Mouse (Mus musculus) regulatory T cell (primary cell): ENCODE data around the gene Arhgap24.

ENCODE experiments used
- in situ Hi-C: fragments of 300-600 bp; cut with MboI, MseI; formaldehyde crosslinking; loops from one replicate; pipeline ENCODE4 v1.15.1; 2025; ENCODE audit warnings: high pct_unique_total_duplicates

The Arhgap24 gene

DNA sequence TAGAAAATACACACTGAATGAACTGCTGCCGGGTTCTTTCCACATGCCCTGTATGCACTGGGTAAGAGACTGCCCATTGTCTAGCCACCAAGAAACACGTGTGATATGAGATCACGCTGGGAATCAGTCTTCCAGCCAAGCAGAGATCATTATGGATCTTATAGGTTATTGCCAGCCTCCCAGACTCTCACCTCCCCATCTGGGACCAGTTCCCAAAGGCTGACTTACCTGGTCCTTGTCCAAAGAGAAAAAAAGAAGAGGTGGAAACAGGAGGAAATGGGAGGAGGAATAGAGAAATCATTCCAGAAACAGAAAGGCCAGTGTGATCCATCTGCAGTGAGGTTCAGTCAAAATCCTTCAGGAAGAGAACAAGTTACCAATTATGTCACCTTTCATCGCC, 189.0 kb downstream of the Arhgap24 start:
- in situ Hi-C loops = loop anchor here (10.0 kb wide), 1 partner anchor 235 kb away; no protein-coding TSS in a partner anchor

GRCm38 (mm10) chr5:102670731-102671345, 189.6 kb downstream of the Arhgap24 start:
- in situ Hi-C loops = loop anchor here (10.0 kb wide), 1 partner anchor 236 kb away; no protein-coding TSS in a partner anchor

DNA sequence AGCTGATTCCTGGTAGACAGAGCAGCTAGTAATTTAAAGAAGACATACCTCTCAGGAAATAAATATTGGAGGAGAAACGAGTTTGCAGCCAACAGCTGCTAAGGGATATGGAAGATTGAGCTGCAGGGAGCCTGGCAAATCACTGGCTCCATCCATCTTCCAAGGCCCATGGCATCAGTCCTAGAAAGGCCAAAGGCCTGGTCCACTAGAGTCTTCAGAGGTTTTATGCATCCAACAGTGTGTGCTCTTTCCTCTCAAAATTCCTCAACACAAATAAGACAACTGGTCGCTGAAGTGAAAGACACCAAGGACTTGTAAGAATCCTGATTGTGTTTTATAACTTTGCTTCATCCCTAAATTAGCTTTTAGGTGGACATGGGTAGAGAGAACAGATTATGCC, 194.1 kb downstream of the Arhgap24 start:
- in situ Hi-C loops = loop anchor here (10.0 kb wide), 1 partner anchor 241 kb away; no protein-coding TSS in a partner anchor

- in situ Hi-C loops = loop anchor here (10.0 kb wide), 1 partner anchor 242 kb away; no protein-coding TSS in a partner anchor
These were observed 196.0 kb downstream of the Arhgap24 start for GRCm38 (mm10) chr5:102677176-102677575.

DNA sequence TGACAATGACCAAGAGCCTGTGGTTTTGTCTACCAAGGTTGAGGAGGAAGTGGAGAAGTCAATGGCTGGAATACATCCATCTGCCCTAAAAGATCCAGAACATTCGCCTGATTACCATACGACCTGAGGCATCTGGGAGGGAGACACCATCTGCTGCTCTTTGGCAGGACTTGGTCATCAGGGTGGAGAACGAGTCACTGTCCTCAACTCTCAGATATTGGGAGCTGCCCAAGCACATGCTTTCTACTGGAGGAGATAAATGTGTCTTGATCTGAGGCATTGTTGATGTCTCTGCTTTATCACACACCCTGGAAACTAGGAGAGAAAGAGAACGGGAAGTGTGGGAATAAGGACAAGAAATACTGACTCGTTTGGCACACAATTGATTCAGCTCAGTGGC, 206.5 kb downstream of the Arhgap24 start:
- in situ Hi-C loops = no loop called here

GRCm38 (mm10) chr5:102692487-102692886, 211.3 kb downstream of the Arhgap24 start:
- in situ Hi-C loops = loop anchor here (5.0 to 10.0 kb wide), 2 partner anchors 268 to 485 kb away; no protein-coding TSS in a partner anchor

GRCm38 (mm10) chr5:102693192-102693591, 212.0 kb downstream of the Arhgap24 start:
- in situ Hi-C loops = loop anchor here (5.0 to 10.0 kb wide), 2 partner anchors 268 to 486 kb away; no protein-coding TSS in a partner anchor

DNA sequence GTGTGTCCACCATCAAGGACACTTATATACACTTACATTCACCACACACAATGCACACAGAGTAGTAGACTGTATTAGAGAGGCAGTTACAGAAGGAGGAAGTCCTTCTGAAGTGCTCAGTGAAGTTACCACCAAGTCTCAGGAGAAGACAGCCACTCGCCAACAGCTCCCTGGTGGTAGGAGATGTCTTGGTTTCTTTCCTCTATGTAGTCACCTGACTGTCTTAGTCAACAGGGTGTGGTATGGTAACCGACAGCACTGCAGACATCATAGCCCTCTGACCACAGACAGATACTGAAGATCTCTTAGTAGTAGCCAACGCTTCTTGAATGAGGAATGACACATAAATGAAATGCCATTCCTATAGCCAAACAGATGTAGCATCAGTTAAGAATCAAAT, 212.7 kb downstream of the Arhgap24 start:
- in situ Hi-C loops = loop anchor here (5.0 to 10.0 kb wide), 2 partner anchors 269 to 487 kb away; no protein-coding TSS in a partner anchor

- in situ Hi-C loops = loop anchor here (5.0 to 10.0 kb wide), 2 partner anchors 273 to 1385 kb away; no protein-coding TSS in a partner anchor
These were observed 216.6 kb downstream of the Arhgap24 start for GRCm38 (mm10) chr5:102697784-102698183.

GRCm38 (mm10) chr5:102698396-102698795, 217.2 kb downstream of the Arhgap24 start:
- in situ Hi-C loops = loop anchor here (5.0 to 10.0 kb wide), 2 partner anchors 274 to 1386 kb away; no protein-coding TSS in a partner anchor

GRCm38 (mm10) chr5:102698891-102699290, 217.7 kb downstream of the Arhgap24 start:
- in situ Hi-C loops = loop anchor here (5.0 to 10.0 kb wide), 2 partner anchors 274 to 1387 kb away; no protein-coding TSS in a partner anchor

- in situ Hi-C loops = no loop called here
These were observed 221.4 kb downstream of the Arhgap24 start for GRCm38 (mm10) chr5:102702581-102702980.

GRCm38 (mm10) chr5:102703325-102704099, 222.3 kb downstream of the Arhgap24 start:
- in situ Hi-C loops = no loop called here

DNA sequence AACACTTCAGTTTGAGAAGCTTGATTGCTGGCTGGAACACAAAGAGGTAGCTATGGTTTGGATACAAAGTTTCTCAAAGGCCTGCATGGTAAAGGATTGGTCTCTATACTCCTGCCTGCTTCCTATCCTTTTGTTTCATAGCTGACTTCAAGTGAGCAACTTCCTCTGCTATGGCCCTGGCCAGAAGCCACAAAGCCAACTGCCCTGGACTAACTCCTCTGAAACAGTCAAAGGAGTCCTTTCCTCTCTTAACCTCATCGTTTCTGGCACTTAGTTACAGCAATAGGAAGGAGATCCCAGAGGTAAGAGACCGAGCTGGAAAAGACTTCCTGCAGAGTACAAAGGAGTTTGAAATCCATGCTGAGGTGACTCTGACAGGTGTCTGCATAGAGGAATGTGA, 224.0 kb downstream of the Arhgap24 start:
- in situ Hi-C loops = no loop called here

- in situ Hi-C loops = no loop called here
These were observed 229.1 kb downstream of the Arhgap24 start for GRCm38 (mm10) chr5:102710336-102710735.

GRCm38 (mm10) chr5:102719368-102719972, 238.3 kb downstream of the Arhgap24 start:
- in situ Hi-C loops = no loop called here

DNA sequence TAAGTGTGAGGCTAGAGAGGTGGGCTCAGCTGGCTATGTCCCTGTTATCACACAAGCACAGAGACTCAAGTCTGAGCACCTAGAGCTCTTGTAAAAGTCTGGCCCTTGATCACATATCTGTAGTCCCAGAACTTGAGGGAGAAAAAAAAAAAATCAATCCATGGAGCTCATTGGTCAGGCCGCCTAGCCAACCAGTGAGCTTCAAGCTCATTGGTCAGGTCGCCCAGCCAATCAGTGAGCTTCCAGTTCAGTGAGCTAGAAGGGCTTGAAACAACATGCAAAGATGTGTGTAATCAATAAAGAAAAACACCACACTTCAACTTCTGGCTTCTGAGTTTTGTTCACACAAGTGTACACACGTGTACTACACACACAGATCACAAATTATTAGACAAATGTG, 242.4 kb downstream of the Arhgap24 start:
- in situ Hi-C loops = no loop called here

DNA sequence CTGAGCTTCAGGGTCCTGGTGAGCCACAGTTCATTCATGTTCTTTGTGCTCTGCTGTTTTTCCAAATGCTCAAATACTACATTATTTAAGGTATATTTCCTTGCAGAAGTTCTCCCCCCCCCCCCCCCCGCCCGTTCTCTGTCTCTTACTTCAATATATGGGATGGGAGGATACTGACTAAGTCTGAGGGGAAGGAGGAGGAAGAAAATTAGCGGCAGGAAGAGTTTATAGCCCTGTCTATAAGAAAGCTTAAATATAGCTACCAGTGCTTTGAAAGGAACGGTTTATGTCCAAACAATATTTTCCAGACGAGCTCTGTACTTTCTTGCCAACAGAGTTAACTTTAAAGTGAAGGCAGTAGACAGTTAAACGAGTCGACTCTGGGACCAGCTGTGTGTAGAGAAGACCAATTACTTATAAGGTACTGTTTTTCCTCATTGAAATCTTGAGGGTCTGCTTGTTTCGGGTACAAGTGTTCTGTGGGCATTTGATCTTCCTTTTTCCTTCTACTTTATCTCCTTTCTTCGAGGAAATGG, 243.7 kb downstream of the Arhgap24 start:
- in situ Hi-C loops = no loop called here

- in situ Hi-C loops = no loop called here
These were observed 244.2 kb downstream of the Arhgap24 start for GRCm38 (mm10) chr5:102725365-102725764.

DNA sequence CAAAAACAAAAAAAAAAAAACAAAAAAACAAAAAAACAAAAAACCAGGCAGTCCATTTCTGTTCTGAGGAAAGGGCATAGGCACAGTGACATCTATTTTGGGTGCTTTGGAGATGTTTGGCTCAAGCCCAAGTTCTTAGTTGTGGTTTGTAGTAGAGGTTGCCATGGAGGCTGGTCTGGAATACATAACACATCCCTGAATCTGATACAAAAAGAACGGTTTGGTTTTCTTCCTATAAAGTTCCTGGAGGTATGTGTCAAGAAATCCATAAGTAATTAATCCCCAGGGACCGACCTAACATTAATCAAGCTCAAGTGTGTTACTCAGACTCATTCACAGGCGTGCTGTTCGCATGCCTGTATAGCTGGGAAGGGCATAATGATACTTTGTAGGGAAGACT, 245.8 kb downstream of the Arhgap24 start:
- in situ Hi-C loops = no loop called here

DNA sequence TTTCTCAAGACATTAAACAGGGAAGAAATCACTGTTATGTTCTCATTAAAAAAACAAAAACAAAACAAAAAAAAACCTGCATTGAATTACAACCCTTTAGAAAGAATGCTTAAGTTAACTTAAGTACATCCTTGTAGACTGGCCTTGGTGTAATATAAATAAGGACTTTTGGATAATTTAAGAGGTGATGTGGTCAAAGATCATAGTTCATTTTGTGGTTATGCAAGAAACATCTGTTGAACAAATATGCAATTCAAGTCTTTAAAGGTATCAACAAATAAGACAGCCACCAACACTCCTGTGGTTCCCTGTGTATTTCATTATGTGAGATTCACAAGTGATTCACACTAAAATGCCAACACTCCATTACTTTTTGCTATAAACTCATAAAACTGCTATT, 247.3 kb downstream of the Arhgap24 start:
- in situ Hi-C loops = no loop called here

DNA sequence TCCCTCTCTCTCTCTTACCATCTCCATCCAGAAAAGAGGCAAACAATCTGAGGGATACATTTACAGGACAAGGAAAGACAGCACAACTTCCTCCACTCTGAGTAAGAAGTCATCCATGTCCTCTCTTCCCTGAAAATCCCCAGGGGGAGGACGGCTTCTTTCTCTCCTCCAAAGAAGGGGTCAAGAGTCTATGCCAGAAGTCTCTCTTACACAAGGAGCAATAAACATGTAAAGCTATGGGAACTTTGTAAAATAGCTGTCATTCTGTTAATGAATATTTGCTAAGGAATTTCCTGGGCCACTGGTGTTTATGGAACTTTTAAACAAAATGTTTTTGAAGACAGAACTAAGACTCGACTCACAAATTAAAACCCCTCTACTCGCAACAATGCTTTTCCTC, 248.3 kb downstream of the Arhgap24 start:
- in situ Hi-C loops = no loop called here
